Comparison of ENCODE assay signal across 7 mouse cellular contexts in the genomic region with DNA sequence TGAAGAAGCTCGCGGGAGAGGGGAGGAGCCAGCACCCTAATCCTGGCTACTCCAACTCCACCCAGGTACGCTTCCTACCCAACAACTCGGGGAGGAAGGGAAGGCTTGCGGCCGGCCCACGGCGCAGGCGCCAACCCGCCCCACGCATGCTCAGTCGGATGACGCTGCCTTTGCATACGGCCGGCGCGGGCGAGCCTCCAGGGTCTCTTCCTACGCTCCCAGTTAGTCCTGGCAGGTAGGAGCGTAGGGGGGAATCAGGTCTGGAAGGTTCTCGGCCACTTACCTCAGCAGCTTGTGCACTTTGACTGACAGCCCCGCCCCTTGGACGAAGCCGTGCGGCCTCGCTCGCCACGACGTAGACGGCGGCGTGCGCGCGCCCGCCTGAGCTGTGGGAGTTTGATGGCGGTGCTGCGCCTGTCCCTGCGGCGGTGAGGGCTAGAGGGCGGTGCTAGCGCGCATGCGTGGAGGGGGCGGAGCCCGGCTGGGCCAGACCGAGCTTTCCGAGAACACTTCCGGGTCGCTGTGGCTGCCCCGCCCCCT. TPM values are rescaled to one million over a fixed set of nuclear protein-coding genes. Genes with fewer than 3 reads are reported as not detected.
DNase-seq lines count a peak whose midpoint lies in the region; ATAC-seq lines count a peak whose summit lies in the region.

A gene (plus strand): TSS at position 133 of the 540 bp plus-strand sequence.
A gene (minus strand): TSS at position 463 of the 540 bp plus-strand sequence.

- no peaks in the 10 kb centered on the region for H3K27me3 ChIP-seq in embryonic facial prominence, embryonic 12.5 days
- no peaks in the 10 kb centered on the region for H3K27me3 ChIP-seq in limb, embryonic 11.5 days (ENCODE audit: control insufficient read depth, insufficient read depth, low read length)
- H3K27me3 ChIP-seq in midbrain, embryonic 14.5 days (ENCODE audit: control insufficient read depth, insufficient read depth, low read length) = no peaks in the 10 kb centered on the region

- H3K9ac ChIP-seq in embryonic facial prominence, embryonic 12.5 days = peak within 1 kb of the TSS; percentile 68
- peak within 1 kb of the TSS; percentile 68 for H3K9ac ChIP-seq in limb, embryonic 11.5 days (ENCODE audit: low read length)
- H3K9ac ChIP-seq in midbrain, embryonic 14.5 days (replicated peaks; ENCODE audit: low read length) = peak within 1 kb of the TSS; percentile 73

- ATAC-seq in embryonic facial prominence, embryonic 12.5 days (ENCODE audit: insufficient number of reproducible peaks, insufficient read depth, low FRiP score, low TSS enrichment) = peak; percentile 92
- peak; percentile 95 for ATAC-seq in limb, embryonic 11.5 days (ENCODE audit: insufficient number of reproducible peaks, low FRiP score, low TSS enrichment, low read depth)
- peak; percentile 97 for ATAC-seq in midbrain, embryonic 14.5 days (ENCODE audit: low FRiP score, low TSS enrichment)

- peak within 1 kb of the TSS; percentile 65 for H3K4me2 ChIP-seq in embryonic facial prominence, embryonic 12.5 days (replicated peaks)
- H3K4me2 ChIP-seq in limb, embryonic 11.5 days (ENCODE audit: low read depth, severe bottlenecking) = peak within 1 kb of the TSS; percentile 56
- H3K4me2 ChIP-seq in midbrain, embryonic 14.5 days (ENCODE audit: low read length) = peak within 1 kb of the TSS; percentile 85

- H3K36me3 ChIP-seq in embryonic facial prominence, embryonic 12.5 days = peaks cover 3% of the 10 kb centered on the region; the same call in 1 of the 2 replicates
- H3K36me3 ChIP-seq in limb, embryonic 11.5 days (ENCODE audit: control insufficient read depth, insufficient read depth, low read length) = peaks cover 2% of the 10 kb centered on the region; the same call in 1 of the 2 replicates
- peaks cover 3% of the 10 kb centered on the region; the same call in 1 of the 2 replicates for H3K36me3 ChIP-seq in midbrain, embryonic 14.5 days (ENCODE audit: control insufficient read depth, insufficient read depth, low read length)

- peak within 1 kb of the TSS; percentile 96 for H3K27ac ChIP-seq in embryonic facial prominence, embryonic 12.5 days
- H3K27ac ChIP-seq in limb, embryonic 11.5 days (replicated peaks; ENCODE audit: low read depth, low read length) = peak within 1 kb of the TSS; percentile 91
- peak within 1 kb of the TSS; percentile 98 for H3K27ac ChIP-seq in midbrain, embryonic 14.5 days (replicated peaks; ENCODE audit: low read depth, low read length)

- H3K4me3 ChIP-seq in embryonic facial prominence, embryonic 12.5 days = peak within 1 kb of the TSS; percentile 68
- peak within 1 kb of the TSS; percentile 43 for H3K4me3 ChIP-seq in limb, embryonic 11.5 days (ENCODE audit: low read depth, low read length)
- peak within 1 kb of the TSS; percentile 71 for H3K4me3 ChIP-seq in midbrain, embryonic 14.5 days (replicated peaks; ENCODE audit: low read depth, low read length)

- no peaks in the 10 kb centered on the region for H3K9me3 ChIP-seq in embryonic facial prominence, embryonic 12.5 days
- no peaks in the 10 kb centered on the region for H3K9me3 ChIP-seq in limb, embryonic 11.5 days (ENCODE audit: control insufficient read depth, low read length)
- no peaks in the 10 kb centered on the region for H3K9me3 ChIP-seq in midbrain, embryonic 14.5 days (ENCODE audit: control insufficient read depth, low read length)

- peaks cover 13% of the 10 kb centered on the region for H3K4me1 ChIP-seq in embryonic facial prominence, embryonic 12.5 days
- no peaks in the 10 kb centered on the region for H3K4me1 ChIP-seq in limb, embryonic 11.5 days (ENCODE audit: control insufficient read depth, insufficient read depth, low read length)
- H3K4me1 ChIP-seq in midbrain, embryonic 14.5 days (ENCODE audit: control insufficient read depth, insufficient read depth, low read length) = peaks cover 12% of the 10 kb centered on the region; the same call in 1 of the 2 replicates

- peak; percentile 99 for DNase-seq in adrenal gland, postnatal 25 days
- DNase-seq in heart, adult 11 months = peak; percentile 100
- peak; percentile 96 for DNase-seq in kidney, adult 18-20 months
- DNase-seq in limb, embryonic 11.5 days (ENCODE audit: low spot score) = peak; percentile 98
- DNase-seq in midbrain, embryonic 14.5 days = peak; percentile 99
- peak; percentile 95 to 96 for DNase-seq in spleen, adult 18-20 months

- WGBS in embryonic facial prominence, embryonic 12.5 days = under 1% methylated on average over 50 of the region's 51 CpGs
- WGBS in limb, embryonic 11.5 days = 0% methylated on average over 41 of the region's 51 CpGs
- under 1% methylated on average over 51 of the region's 51 CpGs for WGBS in midbrain, embryonic 14.5 days

RNA-seq across cellular contexts. Expression of the first gene that starts in this region (rescaled TPM):
- total RNA-seq in adrenal gland, postnatal 25 days (2021) = 28.8 and 33.8 TPM in 2 replicates
- polyA plus RNA-seq in embryonic facial prominence, embryonic 12.5 days (2016; fragmentation: Nextera tagmentation; extraction: Ambion mirVana) = 41.8 and 41.9 TPM in 2 replicates
- 45.2 and 46.7 TPM in 2 replicates for polyA plus RNA-seq in limb, embryonic 11.5 days (2014; fragmentation: Nextera tagmentation; extraction: Ambion mirVana)
- 48.2 and 48.4 TPM in 2 replicates for polyA plus RNA-seq in midbrain, embryonic 14.5 days (2014; fragmentation: Nextera tagmentation; extraction: Ambion mirVana)

RNA-seq across cellular contexts. Expression of the second gene that starts in this region (rescaled TPM):
- 64.1 and 67.8 TPM in 2 replicates for total RNA-seq in adrenal gland, postnatal 25 days (2021)
- polyA plus RNA-seq in embryonic facial prominence, embryonic 12.5 days (2016; fragmentation: Nextera tagmentation; extraction: Ambion mirVana) = 125 TPM in 2 replicates
- 111 and 112 TPM in 2 replicates for polyA plus RNA-seq in limb, embryonic 11.5 days (2014; fragmentation: Nextera tagmentation; extraction: Ambion mirVana)
- 97.2 and 105 TPM in 2 replicates for polyA plus RNA-seq in midbrain, embryonic 14.5 days (2014; fragmentation: Nextera tagmentation; extraction: Ambion mirVana)

Comparison
In these comparisons a context has a peak if more than half of its experiments do, and no peak if none do; other contexts are left out.
1. Peak in every context shown above with its lines: DNase-seq, ATAC-seq, H3K4me3 ChIP-seq and H3K27ac ChIP-seq.